Mouse (Mus musculus): Measurements from ENCODE around the gene Stab1. TPM values are rescaled to one million over a fixed set of nuclear protein-coding genes. Genes with fewer than 3 reads are reported as not detected.

Gene Stab1
- total RNA-seq, 2 experiments from 2014 or later: 94.1 to 101 TPM

DNA sequence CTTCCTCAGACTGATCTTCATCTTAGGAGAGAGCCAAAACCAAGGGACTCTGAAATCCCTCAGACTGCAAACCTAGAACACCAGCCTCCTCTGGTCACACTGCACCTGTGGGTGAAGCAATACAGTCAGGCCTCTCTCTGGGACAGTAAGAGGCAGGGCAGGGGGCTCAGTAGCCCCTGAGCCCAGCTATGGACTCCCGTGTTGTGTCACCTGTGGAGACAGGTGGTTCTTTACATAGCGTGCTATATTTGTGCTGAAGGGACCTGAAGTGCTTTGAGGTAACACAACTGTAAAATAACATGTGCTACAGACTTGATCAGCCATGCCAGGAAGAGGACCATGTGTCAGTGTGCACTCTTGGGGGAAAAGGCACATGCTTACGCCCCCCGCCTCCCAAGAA lies 27.1 kb upstream of the Stab1 start:
- DNase-seq (ENCODE audit: low spot score in 2 of 2): no peak

DNA sequence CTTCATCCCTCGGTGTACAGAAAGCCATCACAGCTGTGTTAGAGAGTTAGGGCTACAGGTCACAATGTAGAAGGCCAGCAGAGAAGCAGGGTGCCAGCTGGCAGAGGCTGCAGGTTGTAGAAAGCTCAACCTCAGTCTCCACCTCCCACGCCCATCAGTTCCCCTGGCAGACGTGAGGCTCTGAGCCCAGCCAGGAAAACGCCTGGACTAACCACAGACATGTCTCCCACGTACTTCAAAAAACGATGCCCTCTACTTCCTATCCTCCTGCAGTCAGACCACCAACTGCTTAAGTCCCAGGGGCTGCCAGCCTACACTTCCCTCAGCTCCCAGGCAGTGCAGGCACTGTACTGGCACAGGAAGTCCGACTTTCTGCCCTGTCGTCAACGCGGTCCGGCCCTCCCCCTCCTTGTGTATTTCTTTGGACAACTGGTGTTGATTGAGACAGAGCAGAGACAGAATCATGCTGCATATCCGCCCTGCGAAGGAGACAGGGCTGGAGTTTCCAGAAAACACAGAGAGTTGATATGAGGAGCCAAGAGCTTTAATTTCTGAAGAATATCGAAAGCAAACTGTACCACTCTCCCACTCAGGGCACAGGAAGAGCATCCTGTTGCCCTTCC lies 26.6 kb upstream of the Stab1 start:
- no peak for DNase-seq (ENCODE audit: low spot score in 2 of 2)

GRCm38 (mm10) chr14:31194441-31194840 lies 26.0 kb upstream of the Stab1 start:
- no peak for DNase-seq (ENCODE audit: low spot score in 2 of 2)

DNA sequence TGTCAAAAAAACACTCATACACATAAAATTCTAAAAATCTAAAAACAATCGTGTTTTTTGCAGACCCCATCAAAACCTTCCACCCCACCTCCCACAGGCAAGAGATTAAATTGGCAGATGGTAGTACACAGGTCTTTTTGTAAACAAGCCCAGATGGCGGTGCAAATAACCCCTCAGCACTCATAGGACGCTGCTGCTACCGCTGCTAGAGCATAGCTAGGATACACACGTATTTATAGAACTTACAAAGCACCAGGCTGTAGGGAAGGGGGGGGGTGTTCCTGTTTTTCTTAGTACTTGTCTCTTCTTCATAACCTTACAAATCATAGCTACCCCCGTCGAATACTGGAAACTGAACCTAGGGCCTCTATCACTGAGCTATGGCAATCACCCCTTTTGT lies 25.4 kb upstream of the Stab1 start:
- no peak for DNase-seq (ENCODE audit: low spot score in 2 of 2)

DNA sequence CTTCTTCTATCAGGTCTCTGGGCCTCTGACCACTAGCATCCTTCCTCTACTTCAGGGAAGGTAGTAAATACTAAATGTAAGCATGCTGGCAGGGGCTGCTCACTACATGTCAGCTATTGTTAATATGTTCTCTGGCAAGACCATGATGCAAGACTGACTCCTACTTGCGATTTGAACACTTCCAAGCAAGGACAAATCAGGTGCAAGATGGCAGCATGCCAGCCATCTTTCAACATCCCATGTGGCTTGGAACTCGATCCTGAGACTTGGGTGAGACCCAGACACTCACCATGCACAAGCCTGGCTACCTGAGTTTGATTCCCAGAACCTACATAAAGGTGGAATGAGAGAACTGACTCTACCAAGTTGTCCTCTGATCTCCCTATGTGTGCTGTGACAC lies 23.5 kb upstream of the Stab1 start:
- DNase-seq (ENCODE audit: low spot score in 2 of 2): no peak

- DNase-seq (ENCODE audit: low spot score in 2 of 2): no peak
These were observed 20.9 kb upstream of the Stab1 start for GRCm38 (mm10) chr14:31189348-31189747.

DNA sequence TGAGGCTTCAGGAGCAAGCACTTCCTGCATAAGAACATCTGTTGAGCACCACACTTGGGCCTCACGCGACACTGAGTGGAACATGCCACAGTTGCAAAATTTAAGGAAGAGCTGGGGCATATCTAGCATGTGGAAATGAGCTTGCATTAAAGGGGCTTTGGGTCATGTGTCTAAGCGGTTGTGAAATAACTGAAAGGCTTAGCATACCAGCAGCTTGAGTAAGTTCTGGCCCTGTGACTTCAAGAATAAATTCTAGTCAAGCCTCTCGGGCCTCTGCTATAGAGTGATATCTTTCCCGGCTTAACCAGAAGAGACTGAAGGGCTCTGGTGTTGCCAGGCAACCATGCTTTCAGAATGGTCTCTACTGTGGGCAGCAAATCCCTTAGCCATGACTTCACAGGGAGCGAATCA lies 20.3 kb upstream of the Stab1 start:
- no peak for DNase-seq (ENCODE audit: low spot score in 2 of 2)

GRCm38 (mm10) chr14:31186656-31187055 lies 18.2 kb upstream of the Stab1 start:
- DNase-seq (ENCODE audit: low spot score in 2 of 2): no peak

- no peak for DNase-seq (ENCODE audit: low spot score in 2 of 2)
These were observed 15.8 kb upstream of the Stab1 start for GRCm38 (mm10) chr14:31184195-31184594.

GRCm38 (mm10) chr14:31183541-31183940 lies 15.1 kb upstream of the Stab1 start:
- DNase-seq (ENCODE audit: low spot score in 2 of 2): no peak

GRCm38 (mm10) chr14:31182786-31183290 lies 14.4 kb upstream of the Stab1 start:
- no peak for DNase-seq (ENCODE audit: low spot score in 2 of 2)

DNA sequence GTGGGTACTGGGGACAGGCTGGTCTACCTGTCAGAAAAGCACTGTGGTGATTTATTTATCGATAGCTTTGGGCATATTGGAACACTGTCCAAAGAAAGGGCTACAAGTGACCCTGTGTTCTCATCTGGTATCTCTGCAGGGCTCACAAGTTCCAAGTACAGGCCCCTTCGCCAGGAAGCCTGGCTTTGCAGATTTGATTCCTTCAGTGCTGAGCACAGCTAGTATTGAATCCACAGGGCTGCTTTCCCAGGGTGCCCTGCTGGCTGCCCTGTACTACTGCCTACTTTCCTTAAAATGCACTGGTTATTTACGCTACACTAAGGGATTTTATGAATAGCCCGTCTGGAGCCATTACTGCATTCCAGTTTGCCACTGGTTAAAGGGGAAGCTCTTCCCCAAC lies 13.1 kb upstream of the Stab1 start:
- no peak for DNase-seq (ENCODE audit: low spot score in 2 of 2)

DNA sequence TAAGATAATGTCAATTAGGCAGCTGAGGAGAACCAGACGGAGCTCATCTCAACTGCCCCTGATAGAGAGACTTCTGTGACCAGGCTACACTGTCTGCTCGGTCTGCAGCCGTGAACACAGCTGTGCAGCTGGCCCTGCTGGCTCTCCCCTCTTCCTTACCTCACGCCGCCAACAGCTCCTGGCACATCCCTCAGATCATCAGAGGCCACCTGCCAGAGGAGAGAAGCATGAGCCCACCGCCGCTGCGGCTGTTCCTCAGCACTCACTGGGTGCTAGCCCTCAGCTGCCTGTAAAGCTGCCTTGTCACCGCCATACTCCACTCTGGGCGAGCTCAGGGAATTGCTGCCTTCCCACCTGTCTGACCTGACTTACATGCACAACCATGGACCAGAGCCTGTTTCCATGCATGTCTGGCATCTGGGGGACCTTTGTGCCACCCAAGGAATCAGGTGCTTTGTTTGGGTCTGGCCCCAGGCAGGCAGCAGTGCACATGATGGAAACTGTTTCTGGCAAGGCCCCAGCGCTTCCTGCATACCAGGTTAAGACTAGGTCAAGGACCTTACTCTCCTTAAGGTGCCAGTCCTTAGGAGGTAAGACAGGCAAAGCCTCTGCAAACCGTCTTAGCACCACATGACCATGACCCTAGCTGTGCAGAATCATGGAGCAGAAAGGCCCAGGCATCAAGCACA lies 11.4 kb upstream of the Stab1 start:
- DNase-seq (ENCODE audit: low spot score in 2 of 2): no peak

- DNase-seq (ENCODE audit: low spot score in 2 of 2): no peak
These were observed 9.3 kb upstream of the Stab1 start for GRCm38 (mm10) chr14:31177715-31178114.

DNA sequence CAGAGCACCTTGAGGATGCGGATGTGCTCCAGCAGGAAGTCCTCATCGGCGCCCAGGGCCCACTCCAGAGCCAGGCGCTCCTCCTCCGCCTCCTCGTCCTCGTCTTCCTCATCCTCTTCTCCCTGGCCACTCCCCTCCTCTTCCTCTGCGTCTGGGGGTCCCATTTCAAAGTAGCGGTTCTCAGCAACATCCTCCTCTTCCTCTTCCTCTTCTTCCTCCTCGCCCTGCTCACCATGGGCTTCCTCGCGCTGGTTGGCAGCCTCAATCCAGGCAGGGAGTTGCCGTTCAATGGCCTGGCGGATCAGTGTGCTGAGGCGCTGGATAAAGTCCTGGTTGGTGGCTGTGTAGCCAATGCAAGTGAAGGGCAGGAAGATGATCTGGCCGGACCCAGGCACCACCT lies 8.8 kb upstream of the Stab1 start:
- DNase-seq (ENCODE audit: low spot score in 2 of 2): no peak

DNA sequence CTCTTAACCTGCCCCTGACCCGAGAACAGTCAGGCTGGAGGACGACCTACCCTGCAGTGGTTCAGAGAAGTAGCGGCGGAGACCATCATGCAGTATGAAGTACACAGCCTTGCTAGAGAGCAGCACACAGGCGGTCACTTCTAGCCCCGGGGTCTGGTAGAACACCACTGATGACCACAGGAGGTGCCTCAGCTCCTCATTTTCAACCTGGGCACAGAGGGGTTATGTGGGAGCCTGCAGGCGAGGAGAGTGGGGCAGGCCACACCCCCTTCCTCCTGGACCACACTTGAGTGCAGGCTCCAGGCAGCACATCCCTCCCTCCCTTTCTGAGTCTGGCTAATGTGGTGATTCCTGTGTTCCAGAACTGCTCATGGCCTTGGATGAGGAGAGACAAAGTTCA lies 5.1 kb upstream of the Stab1 start:
- no peak for DNase-seq (ENCODE audit: low spot score in 2 of 2)

- no peak for DNase-seq (ENCODE audit: low spot score in 2 of 2)
These were observed 4.5 kb upstream of the Stab1 start for GRCm38 (mm10) chr14:31172781-31173455.

GRCm38 (mm10) chr14:31171821-31172220 lies 3.4 kb upstream of the Stab1 start:
- no peak for DNase-seq (ENCODE audit: low spot score in 2 of 2)

DNA sequence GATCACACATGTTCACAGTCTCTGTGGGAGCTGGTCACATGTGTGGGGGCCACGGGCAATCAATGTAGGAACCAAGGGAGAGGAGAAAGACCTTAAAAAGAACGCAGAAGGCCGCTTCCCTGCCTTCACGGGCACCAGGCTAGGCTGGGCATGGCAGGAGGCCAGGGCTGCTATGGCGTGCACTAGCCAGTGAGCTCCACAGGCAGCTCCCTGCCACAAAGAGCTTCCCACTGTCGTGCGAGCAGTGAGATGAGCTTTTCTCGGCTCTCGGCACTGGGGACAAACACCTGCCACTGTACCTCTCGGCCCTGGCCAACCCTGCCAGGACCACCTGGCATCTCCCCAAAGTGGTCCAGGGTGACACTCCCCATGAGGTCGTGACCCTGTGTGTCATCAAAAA lies 2.9 kb upstream of the Stab1 start:
- no peak for DNase-seq (ENCODE audit: low spot score in 2 of 2)

- DNase-seq (ENCODE audit: low spot score in 2 of 2): no peak
These were observed 2.5 kb upstream of the Stab1 start for GRCm38 (mm10) chr14:31170963-31171362.

GRCm38 (mm10) chr14:31169508-31169907 lies 1.1 kb upstream of the Stab1 start:
- DNase-seq (ENCODE audit: low spot score in 2 of 2): no peak

GRCm38 (mm10) chr14:31166827-31167226 lies 1.6 kb downstream of the Stab1 start:
- no peak for DNase-seq (ENCODE audit: low spot score in 2 of 2)
